ENCODE assay signal across 8 mouse cellular contexts in the genomic region with DNA sequence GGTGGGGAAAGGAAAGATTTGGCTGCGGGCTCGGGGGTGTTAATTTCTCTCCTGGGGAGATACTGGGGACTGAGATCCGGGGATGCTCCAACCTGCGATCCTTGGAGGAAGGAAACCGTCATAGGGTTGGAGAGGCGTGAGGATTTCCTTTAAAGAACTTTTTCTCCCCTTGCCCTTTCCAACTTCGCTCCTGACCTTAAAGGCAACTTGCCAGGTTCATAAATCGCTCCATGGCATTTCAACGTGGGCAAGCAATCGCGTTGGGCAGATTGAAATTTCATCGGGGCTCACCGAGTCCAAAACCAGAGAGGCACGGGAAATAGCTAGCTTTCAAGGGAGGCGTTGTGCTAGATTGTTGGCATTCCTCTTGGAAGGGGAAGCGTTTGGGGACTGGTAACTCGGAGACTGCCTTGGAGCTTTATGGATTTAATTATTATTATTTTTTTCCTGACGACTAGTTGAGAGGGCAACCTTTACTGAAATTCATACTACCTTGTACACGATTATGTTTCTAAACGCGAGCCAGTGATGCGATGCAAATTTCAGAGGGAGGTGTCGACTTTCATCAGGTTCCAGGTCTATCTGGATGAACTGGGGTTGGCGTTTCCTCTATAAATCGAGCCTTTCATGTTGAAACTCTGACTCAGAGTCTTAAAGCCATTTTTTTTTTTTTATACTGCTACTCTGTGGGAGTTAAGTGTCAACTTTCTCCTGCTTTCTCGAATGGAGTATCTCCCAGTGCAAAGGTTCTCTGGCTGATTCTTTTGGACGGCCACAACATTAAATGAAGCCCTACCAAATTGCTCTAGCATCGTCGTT. TPM values are rescaled to one million over a fixed set of nuclear protein-coding genes. Genes with fewer than 3 reads are reported as not detected.
DNase-seq lines count a peak whose midpoint lies in the region; ATAC-seq and TF ChIP-seq lines count a peak whose summit lies in the region.

No protein-coding gene starts in this region.

- WGBS in heart, embryonic 11.5 days (ENCODE audit: insufficient replicate concordance) = 2% methylated on average over 29 of the region's 29 CpGs
- WGBS in embryonic facial prominence, embryonic 14.5 days = 1% methylated on average over 29 of the region's 29 CpGs
- WGBS in intestine, embryonic 14.5 days = under 1% methylated on average over 29 of the region's 29 CpGs

- H3K4me2 ChIP-seq in heart, embryonic 11.5 days = peak overlapping the region; percentile 89
- H3K4me2 ChIP-seq in embryonic facial prominence, embryonic 14.5 days (ENCODE audit: low read depth, low read length) = peak overlapping the region; percentile 69
- H3K4me2 ChIP-seq in intestine, embryonic 14.5 days (ENCODE audit: low read length) = peak overlapping the region; percentile 75

- peak overlapping the region; percentile 97 for H3K9ac ChIP-seq in heart, embryonic 11.5 days (ENCODE audit: low read depth, low read length)
- peak overlapping the region; percentile 96 for H3K9ac ChIP-seq in embryonic facial prominence, embryonic 14.5 days (ENCODE audit: low read depth, low read length)
- H3K9ac ChIP-seq in intestine, embryonic 14.5 days (ENCODE audit: low read length) = peak overlapping the region; percentile 94

- TF ChIP-seq CTCF in G1E (IDR thresholded peaks at IDR 0.05; ENCODE audit: low read depth, low read length) = no peak

- peak overlapping the region; percentile 89 for H3K4me3 ChIP-seq in heart, embryonic 11.5 days (ENCODE audit: low read depth, low read length)
- peak overlapping the region; percentile 81 for H3K4me3 ChIP-seq in G1E (ENCODE audit: low read depth, low read length)
- peak overlapping the region; percentile 84 for H3K4me3 ChIP-seq in embryonic facial prominence, embryonic 14.5 days (ENCODE audit: low read depth, low read length)
- peak overlapping the region; percentile 74 for H3K4me3 ChIP-seq in intestine, embryonic 14.5 days (ENCODE audit: low read depth, low read length)

- no peak for ATAC-seq in heart, embryonic 11.5 days (replicated peaks; ENCODE audit: insufficient number of reproducible peaks, low FRiP score, low TSS enrichment)
- ATAC-seq in G1E (ENCODE audit: extremely low read depth, insufficient number of reproducible peaks, low FRiP score, poor library complexity, severe bottlenecking) = no peak
- no peak for ATAC-seq in embryonic facial prominence, embryonic 14.5 days (ENCODE audit: low read depth)
- no peak for ATAC-seq in intestine, embryonic 14.5 days (replicated peaks; ENCODE audit: low FRiP score, low TSS enrichment, low read depth)

- DNase-seq in heart, adult 8-10 months (ENCODE audit: low spot score) = no peak
- no peak for DNase-seq in G1E (ENCODE audit: low spot score)
- DNase-seq in embryonic facial prominence, embryonic 14.5 days (ENCODE audit: low spot score) = peak; percentile 53
- DNase-seq in intestine, embryonic 14.5 days (ENCODE audit: low spot score) = peak; percentile 73
- DNase-seq in lung, postnatal 10 days = peak; percentile 42
- DNase-seq in natural killer cell, adult 2 months (ENCODE audit: low spot score in 2 of 2) = no peak
- no peak for DNase-seq in frontal cortex, postnatal 14 days (ENCODE audit: low spot score in 2 of 2)

- no peaks in the 10 kb centered on the region for H3K36me3 ChIP-seq in heart, embryonic 11.5 days (ENCODE audit: control insufficient read depth, insufficient read depth, low read length)
- peaks cover 23% of the 10 kb centered on the region for H3K36me3 ChIP-seq in G1E (replicated peaks)
- no peaks in the 10 kb centered on the region for H3K36me3 ChIP-seq in embryonic facial prominence, embryonic 14.5 days (ENCODE audit: control insufficient read depth, insufficient read depth, low read length)
- H3K36me3 ChIP-seq in intestine, embryonic 14.5 days (ENCODE audit: control insufficient read depth, insufficient read depth, low read length) = no peaks in the 10 kb centered on the region

- H3K9me3 ChIP-seq in heart, embryonic 11.5 days (replicated peaks; ENCODE audit: control insufficient read depth, low read length) = no peaks in the 10 kb centered on the region
- H3K9me3 ChIP-seq in G1E (replicated peaks) = no peaks in the 10 kb centered on the region
- H3K9me3 ChIP-seq in embryonic facial prominence, embryonic 14.5 days (ENCODE audit: control insufficient read depth, low read length) = no peaks in the 10 kb centered on the region
- no peaks in the 10 kb centered on the region for H3K9me3 ChIP-seq in intestine, embryonic 14.5 days (ENCODE audit: control insufficient read depth, low read length)

- peaks cover 16% of the 10 kb centered on the region for H3K4me1 ChIP-seq in heart, embryonic 11.5 days (ENCODE audit: control insufficient read depth, insufficient read depth, low read length)
- H3K4me1 ChIP-seq in G1E (ENCODE audit: insufficient read depth, low read depth, low read length) = peaks cover 60% of the 10 kb centered on the region
- H3K4me1 ChIP-seq in embryonic facial prominence, embryonic 14.5 days (ENCODE audit: control insufficient read depth, insufficient read depth, low read length) = peaks cover 13% of the 10 kb centered on the region; the same call in 1 of the 2 replicates
- H3K4me1 ChIP-seq in intestine, embryonic 14.5 days (replicated peaks; ENCODE audit: control insufficient read depth, insufficient read depth, low read length) = peaks cover 29% of the 10 kb centered on the region

- H3K27ac ChIP-seq in heart, embryonic 11.5 days (ENCODE audit: low read depth, low read length) = peak overlapping the region; percentile 96
- peak overlapping the region; percentile 96 for H3K27ac ChIP-seq in embryonic facial prominence, embryonic 14.5 days (replicated peaks; ENCODE audit: low read depth, low read length)
- H3K27ac ChIP-seq in intestine, embryonic 14.5 days (ENCODE audit: low read depth) = peak overlapping the region; percentile 98

- no peaks in the 10 kb centered on the region for H3K27me3 ChIP-seq in heart, embryonic 11.5 days (ENCODE audit: control insufficient read depth, insufficient read depth, low read length)
- H3K27me3 ChIP-seq in G1E (ENCODE audit: insufficient read depth, low read length) = peaks cover 6% of the 10 kb centered on the region; the same call in 1 of the 2 replicates
- H3K27me3 ChIP-seq in embryonic facial prominence, embryonic 14.5 days (replicated peaks; ENCODE audit: control insufficient read depth, insufficient read depth, low read length) = no peaks in the 10 kb centered on the region
- H3K27me3 ChIP-seq in intestine, embryonic 14.5 days (replicated peaks; ENCODE audit: control insufficient read depth, insufficient read depth, low read length) = no peaks in the 10 kb centered on the region

RNA-seq across cellular contexts. Expression of gene Sipa1l1, which starts 1.6 kb away (rescaled TPM):
- 33.5 and 37.2 TPM in 2 replicates for polyA plus RNA-seq in heart, embryonic 11.5 days (2014; fragmentation: Nextera tagmentation; extraction: Ambion mirVana)
- 10 to 100 TPM in 1 of 4 experiments, 1 to 10 TPM in 3; 8.3 to 11.1 (median 9.4) TPM for total RNA-seq in heart, adult 8-10 months (2022)
- 330 and 365 TPM in 2 replicates for total RNA-seq in G1E (2014; fragmentation: Nextera tagmentation)
- total RNA-seq in G1E (2017) = 145 and 161 TPM in 2 replicates
- polyA plus RNA-seq in G1E (2012) = 107 and 141 TPM in 2 replicates
- 23.8 and 24.2 TPM in 2 replicates for polyA plus RNA-seq in embryonic facial prominence, embryonic 14.5 days (2014; fragmentation: Nextera tagmentation; extraction: Ambion mirVana)
- polyA plus RNA-seq in intestine, embryonic 14.5 days (2014; fragmentation: Nextera tagmentation; extraction: Ambion mirVana) = 41.6 and 43.0 TPM in 2 replicates

Comparison
In these comparisons a context has a peak if more than half of its experiments do, and no peak if none do; other contexts are left out.
1. DNase-seq: peak in embryonic facial prominence, embryonic 14.5 days (single experiment), intestine, embryonic 14.5 days (single experiment) and lung, postnatal 10 days (single experiment); none in heart, adult 8-10 months (single experiment), G1E (single experiment), natural killer cell, adult 2 months (0 of 2) and frontal cortex, postnatal 14 days (0 of 2).
2. Peak in every context shown above with its lines, with median percentiles within 50 percentile points of each other: H3K27ac ChIP-seq, H3K4me2 ChIP-seq, H3K4me3 ChIP-seq and H3K9ac ChIP-seq.